Comparison of ENCODE assay signal across 8 mouse cellular contexts in genomic region chr5:122636958-122637357, GRCm38 (mm10). TPM values are rescaled to one million over a fixed set of nuclear protein-coding genes. Genes with fewer than 3 reads are reported as not detected.
DNase-seq lines count a peak whose midpoint lies in the region; ATAC-seq lines count a peak whose summit lies in the region.

No protein-coding gene starts in this region.

- H3K4me1 ChIP-seq in kidney, embryonic 16.5 days (ENCODE audit: insufficient read depth, low read length): peaks cover 4% of the 10 kb centered on the region; the same call in 1 of the 2 replicates
- 0 out of 2 replicates have a peak, but pooled peaks cover 2% of the 10 kb centered on the region for H3K4me1 ChIP-seq in forebrain, embryonic 14.5 days (ENCODE audit: control insufficient read depth, insufficient read depth, low read length)
- H3K4me1 ChIP-seq in neural tube, embryonic 14.5 days (ENCODE audit: control insufficient read depth, insufficient read depth, low read length): no peaks in the 10 kb centered on the region

- peak overlapping the region; percentile 37 for H3K4me2 ChIP-seq in kidney, embryonic 16.5 days (replicated peaks; ENCODE audit: low read depth, low read length)
- peak overlapping the region; percentile 39 for H3K4me2 ChIP-seq in forebrain, embryonic 14.5 days (ENCODE audit: low read length)
- H3K4me2 ChIP-seq in neural tube, embryonic 14.5 days (ENCODE audit: low read depth, low read length): peak overlapping the region; percentile 38

- WGBS in kidney, embryonic 16.5 days: 44% methylated on average over 16 of the region's 16 CpGs
- WGBS in forebrain, embryonic 14.5 days: 33% methylated on average over 16 of the region's 16 CpGs
- WGBS in neural tube, embryonic 14.5 days: 49% methylated on average over 16 of the region's 16 CpGs

- H3K9ac ChIP-seq in kidney, embryonic 16.5 days (replicated peaks; ENCODE audit: low read length): no peak overlapping the region
- H3K9ac ChIP-seq in forebrain, embryonic 14.5 days (ENCODE audit: low read length): no peak overlapping the region
- H3K9ac ChIP-seq in neural tube, embryonic 14.5 days (replicated peaks; ENCODE audit: low read depth, low read length): no peak overlapping the region

- H3K27ac ChIP-seq in kidney, embryonic 16.5 days (ENCODE audit: low read length): no peak overlapping the region
- H3K27ac ChIP-seq in forebrain, embryonic 14.5 days (ENCODE audit: low read depth, low read length): no peak overlapping the region
- H3K27ac ChIP-seq in neural tube, embryonic 14.5 days (ENCODE audit: low read depth, low read length): no peak overlapping the region

- H3K9me3 ChIP-seq in kidney, embryonic 16.5 days (ENCODE audit: low read length): no peaks in the 10 kb centered on the region
- no peaks in the 10 kb centered on the region for H3K9me3 ChIP-seq in forebrain, embryonic 14.5 days (replicated peaks; ENCODE audit: control insufficient read depth, low read length)
- no peaks in the 10 kb centered on the region for H3K9me3 ChIP-seq in neural tube, embryonic 14.5 days (ENCODE audit: control insufficient read depth, low read length)

- 0 out of 2 replicates have a peak overlapping the region, but pooled peaks have one; percentile 7 for H3K4me3 ChIP-seq in kidney, embryonic 16.5 days (ENCODE audit: low read length)
- peak overlapping the region; percentile 11; the same call in 1 of the 2 replicates for H3K4me3 ChIP-seq in forebrain, embryonic 14.5 days (ENCODE audit: low read depth, low read length)
- no peak overlapping the region for H3K4me3 ChIP-seq in neural tube, embryonic 14.5 days (ENCODE audit: low read depth, low read length)

- no peak for DNase-seq in kidney, adult 18-20 months
- DNase-seq in forebrain, embryonic 14.5 days (ENCODE audit: low spot score): peak; percentile 23
- peak; percentile 11 for DNase-seq in liver
- no peak for DNase-seq in thymus, postnatal 0 days (ENCODE audit: low spot score)
- DNase-seq in frontal cortex, postnatal 25 days (ENCODE audit: low spot score in 2 of 2): no peak
- no peak for DNase-seq in kidney, postnatal 10 days

- H3K27me3 ChIP-seq in kidney, embryonic 16.5 days (ENCODE audit: insufficient read depth, low read length): no peaks in the 10 kb centered on the region
- H3K27me3 ChIP-seq in forebrain, embryonic 14.5 days (replicated peaks; ENCODE audit: control insufficient read depth, insufficient read depth, low read length): no peaks in the 10 kb centered on the region
- H3K27me3 ChIP-seq in neural tube, embryonic 14.5 days (ENCODE audit: control insufficient read depth, insufficient read depth, low read length): no peaks in the 10 kb centered on the region

- ATAC-seq in kidney, embryonic 16.5 days (ENCODE audit: low FRiP score, low TSS enrichment): no peak
- ATAC-seq in forebrain, embryonic 14.5 days: no peak
- no peak for ATAC-seq in neural tube, embryonic 14.5 days (ENCODE audit: low read depth)

- H3K36me3 ChIP-seq in kidney, embryonic 16.5 days (ENCODE audit: insufficient read depth, low read length): no peaks in the 10 kb centered on the region
- no peaks in the 10 kb centered on the region for H3K36me3 ChIP-seq in forebrain, embryonic 14.5 days (ENCODE audit: control insufficient read depth, insufficient read depth, low read length)
- H3K36me3 ChIP-seq in neural tube, embryonic 14.5 days (ENCODE audit: control insufficient read depth, insufficient read depth, low read length): no peaks in the 10 kb centered on the region

RNA-seq across cellular contexts. Expression of gene P2rx7, which starts 6.8 kb away (rescaled TPM):
- polyA plus RNA-seq in kidney, embryonic 16.5 days (2015; fragmentation: Nextera tagmentation; extraction: Ambion mirVana): 1.3 and 1.5 TPM in 2 replicates
- polyA plus RNA-seq in forebrain, embryonic 14.5 days (2014; fragmentation: Nextera tagmentation; extraction: Ambion mirVana): 1.5 and 1.7 TPM in 2 replicates
- polyA plus RNA-seq in neural tube, embryonic 14.5 days (2014; fragmentation: Nextera tagmentation; extraction: Ambion mirVana): 3.2 and 5.3 TPM in 2 replicates
- 8.2 and 8.8 TPM in 2 replicates for polyA plus RNA-seq in thymus, postnatal 0 days (2015; fragmentation: Nextera tagmentation; extraction: Ambion mirVana)

RNA-seq across cellular contexts. Expression of gene Ift81, which starts 22.6 kb away (rescaled TPM):
- polyA plus RNA-seq in kidney, embryonic 16.5 days (2015; fragmentation: Nextera tagmentation; extraction: Ambion mirVana): 33.3 and 39.6 TPM in 2 replicates
- 48.9 and 67.6 TPM in 2 replicates for polyA plus RNA-seq in forebrain, embryonic 14.5 days (2014; fragmentation: Nextera tagmentation; extraction: Ambion mirVana)
- polyA plus RNA-seq in neural tube, embryonic 14.5 days (2014; fragmentation: Nextera tagmentation; extraction: Ambion mirVana): 55.4 and 68.6 TPM in 2 replicates
- polyA plus RNA-seq in thymus, postnatal 0 days (2015; fragmentation: Nextera tagmentation; extraction: Ambion mirVana): 10.9 and 12.5 TPM in 2 replicates

Comparison
In these comparisons a context has a peak if more than half of its experiments do, and no peak if none do; other contexts are left out.
1. DNase-seq: peak in forebrain, embryonic 14.5 days (single experiment) and liver (single experiment); none in kidney, adult 18-20 months (single experiment), thymus, postnatal 0 days (single experiment), frontal cortex, postnatal 25 days (0 of 2) and kidney, postnatal 10 days (single experiment).
2. Peak in every context shown above with its lines, with median percentiles within 50 percentile points of each other: H3K4me2 ChIP-seq.